Mouse (Mus musculus): ENCODE data around the gene Slc17a2. TPM values are rescaled to one million over a fixed set of nuclear protein-coding genes. Genes with fewer than 3 reads are reported as not detected.
"Not testable (repeated sequence)": the region's sequence is repeated elsewhere in the genome, so short reads cannot be mapped to it uniquely, and the experiment has no call there.

The Slc17a2 gene
- polyA plus RNA-seq (2015; fragmentation: Nextera tagmentation; extraction: Ambion mirVana), result not detected in 2 replicates

DNA sequence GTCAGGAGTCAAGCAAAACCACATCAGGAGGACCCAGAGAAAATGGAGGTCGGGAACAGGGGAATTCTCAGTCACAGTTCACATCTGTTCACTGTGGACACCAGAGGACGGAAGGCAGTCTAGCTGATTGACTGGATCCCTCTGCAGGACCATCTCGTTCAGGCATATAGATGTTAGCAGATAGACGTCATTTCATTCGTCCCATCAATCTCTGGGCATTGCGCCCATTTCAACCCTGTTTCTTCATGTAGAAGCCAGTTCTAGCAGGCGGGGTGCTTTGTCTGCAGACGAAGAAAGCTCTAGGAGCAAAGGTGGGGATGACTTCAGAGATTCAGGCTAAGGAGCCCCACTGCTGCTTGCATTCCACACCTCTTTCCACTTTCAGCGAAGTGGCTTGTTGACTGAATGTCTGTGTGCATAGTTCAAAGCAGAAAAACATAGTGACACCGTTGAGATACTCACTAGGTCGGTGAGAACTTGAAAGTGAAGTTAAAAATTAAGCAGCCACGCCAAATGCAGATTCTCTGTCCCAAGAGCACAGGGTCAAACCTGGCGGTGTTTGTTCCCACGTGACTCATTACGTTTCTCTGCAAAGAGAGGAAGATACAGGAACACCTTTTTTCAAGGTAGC lies at the start of gene Slc17a2:
TSS of gene Slc17a2 (plus strand) at position 572 of the 631 bp plus-strand sequence.
- 58% methylated on average over 15 of the region's 15 CpGs for WGBS
- H3K9ac ChIP-seq, result no peak within 1 kb of the TSS
- no peak for ATAC-seq (ENCODE audit: borderline replicate concordance, extremely low read depth, low FRiP score, low TSS enrichment)
- no peak within 1 kb of the TSS for H3K27ac ChIP-seq
- no peaks in the 10 kb centered on the region for H3K36me3 ChIP-seq
- no peaks in the 10 kb centered on the region for H3K9me3 ChIP-seq
- H3K27me3 ChIP-seq, result no peaks in the 10 kb centered on the region
- no peak within 1 kb of the TSS for H3K4me2 ChIP-seq
- no peaks in the 10 kb centered on the region for H3K4me1 ChIP-seq
- no peak within 1 kb of the TSS for H3K4me3 ChIP-seq

DNA sequence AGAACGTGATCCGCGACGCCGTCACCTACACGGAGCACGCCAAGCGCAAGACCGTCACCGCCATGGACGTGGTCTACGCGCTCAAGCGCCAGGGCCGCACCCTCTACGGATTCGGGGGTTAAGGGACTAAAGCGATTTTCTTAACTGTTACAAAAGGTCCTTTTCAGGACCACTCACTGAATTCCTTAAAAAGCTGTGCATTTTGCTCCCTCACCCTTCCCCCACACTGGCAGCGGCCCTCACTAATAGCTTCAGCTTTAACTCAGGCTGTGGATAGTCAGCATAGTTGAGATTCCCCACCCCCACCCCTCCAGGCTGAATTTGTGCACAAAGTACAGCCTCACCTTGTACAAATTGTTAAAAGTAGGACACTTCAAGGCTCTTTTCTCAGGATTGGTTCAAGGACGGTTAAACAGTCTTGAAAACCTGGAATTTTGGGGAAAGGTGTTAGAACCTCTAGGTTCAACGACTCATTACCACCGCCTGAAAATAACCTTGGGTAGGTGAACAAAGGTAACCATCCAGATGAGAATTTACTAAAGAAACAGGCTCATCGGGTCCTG lies 49.5 kb upstream of the Slc17a2 start:
- WGBS, result under 1% methylated on average over 18 of the region's 23 CpGs
- no peaks in the 10 kb centered on the region for H3K27me3 ChIP-seq
- H3K36me3 ChIP-seq, result no peaks in the 10 kb centered on the region
- peaks cover 29% of the 10 kb centered on the region for H3K4me1 ChIP-seq
- H3K4me2 ChIP-seq, result peak overlapping the region; percentile 66
- no peaks in the 10 kb centered on the region for H3K9me3 ChIP-seq
- H3K27ac ChIP-seq, result peak overlapping the region; percentile 95
- peak overlapping the region; percentile 42 for H3K4me3 ChIP-seq
- peak overlapping the region; percentile 59 for H3K9ac ChIP-seq
- ATAC-seq (ENCODE audit: borderline replicate concordance, extremely low read depth, low FRiP score, low TSS enrichment), result no peak

- H3K4me3 ChIP-seq, result no peak overlapping the region
- no peaks in the 10 kb centered on the region for H3K9me3 ChIP-seq
- H3K27me3 ChIP-seq, result no peaks in the 10 kb centered on the region
- ATAC-seq (ENCODE audit: borderline replicate concordance, extremely low read depth, low FRiP score, low TSS enrichment), result no peak
- no peak overlapping the region for H3K9ac ChIP-seq
- no peaks in the 10 kb centered on the region for H3K36me3 ChIP-seq
- H3K27ac ChIP-seq, result peak overlapping the region; percentile 50
- 44% methylated on average over 3 of the region's 3 CpGs for WGBS
- peak overlapping the region; percentile 66 for H3K4me2 ChIP-seq
- peaks cover 28% of the 10 kb centered on the region for H3K4me1 ChIP-seq
Observed at GRCm38 (mm10) chr13:23757921-23758320, 48.9 kb upstream of the Slc17a2 start.

- H3K9me3 ChIP-seq, result no peaks in the 10 kb centered on the region
- peaks cover 26% of the 10 kb centered on the region for H3K4me1 ChIP-seq
- no peaks in the 10 kb centered on the region for H3K36me3 ChIP-seq
- H3K27ac ChIP-seq, result peak overlapping the region; percentile 97
- no peak overlapping the region; the same call in 1 of the 2 replicates for H3K9ac ChIP-seq
- H3K4me3 ChIP-seq, result no peak overlapping the region
- no peaks in the 10 kb centered on the region for H3K27me3 ChIP-seq
- WGBS, result 78% methylated on average over 3 of the region's 3 CpGs
- H3K4me2 ChIP-seq, result no peak overlapping the region
- no peak for ATAC-seq (ENCODE audit: borderline replicate concordance, extremely low read depth, low FRiP score, low TSS enrichment)
Observed at GRCm38 (mm10) chr13:23759251-23759771, 47.5 kb upstream of the Slc17a2 start.

DNA sequence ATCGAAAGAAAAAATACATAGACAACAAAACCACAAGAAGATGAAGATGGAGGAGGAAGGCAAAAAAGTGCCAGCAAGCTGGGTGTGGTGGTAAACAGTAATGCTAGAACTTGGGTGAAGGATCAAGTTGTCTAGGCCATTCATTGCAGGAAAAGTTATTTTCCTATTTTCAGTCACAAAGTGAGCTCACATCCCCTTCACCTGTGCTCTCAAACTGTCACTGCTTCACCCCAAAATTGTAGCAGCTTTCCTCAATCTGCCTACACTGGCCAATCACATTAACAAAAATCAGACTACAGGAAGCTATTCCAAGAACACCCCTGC lies 46.9 kb upstream of the Slc17a2 start:
- Histone ChIP-seq H3K27ac (peak overlapping the region; percentile 97), H3K4me3 (peak overlapping the region; percentile 44), H3K27me3 (no peaks in the 10 kb centered on the region), H3K9ac (peak overlapping the region; percentile 41), H3K4me2 (peak overlapping the region; percentile 62), H3K36me3 (no peaks in the 10 kb centered on the region), H3K9me3 (no peaks in the 10 kb centered on the region), H3K4me1 (peaks cover 31% of the 10 kb centered on the region)
- WGBS, result 55% methylated on average over 1 of the region's 1 CpGs
- no peak for ATAC-seq (ENCODE audit: borderline replicate concordance, extremely low read depth, low FRiP score, low TSS enrichment)

DNA sequence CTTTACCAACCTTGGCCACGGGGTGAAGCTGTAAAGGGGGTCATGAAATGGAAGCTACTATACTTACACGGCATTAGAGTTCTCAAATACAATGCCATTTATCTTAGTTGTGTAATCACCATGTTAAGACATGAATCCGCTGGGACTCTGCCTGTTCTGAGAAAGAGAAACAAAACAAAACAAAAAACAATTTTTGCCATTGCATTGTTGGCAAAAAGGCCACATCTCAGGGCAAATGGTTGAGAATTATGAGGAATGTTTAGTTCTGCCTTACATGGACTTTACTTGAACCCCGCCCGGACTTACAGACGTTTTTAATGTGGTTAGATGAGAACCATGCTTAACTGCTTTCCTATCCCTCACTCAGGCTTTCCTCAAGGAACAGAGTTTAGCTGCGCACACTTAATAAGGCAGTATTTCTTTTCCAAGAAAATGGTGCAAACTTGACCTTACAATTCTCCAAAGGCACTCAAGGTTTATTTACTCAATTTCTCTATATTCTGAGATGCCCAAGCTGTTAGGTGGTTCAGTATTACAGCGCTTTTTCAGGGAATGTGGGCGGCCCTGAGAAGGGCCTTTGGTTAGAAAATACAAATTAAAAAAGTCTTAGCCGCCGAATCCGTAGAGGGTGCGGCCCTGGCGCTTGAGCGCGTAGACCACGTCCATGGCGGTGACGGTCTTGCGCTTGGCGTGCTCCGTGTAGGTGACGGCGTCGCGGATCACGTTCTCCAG lies 46.4 kb upstream of the Slc17a2 start:
- Histone ChIP-seq H3K4me1 (peaks cover 33% of the 10 kb centered on the region), H3K9ac (peak overlapping the region; percentile 41), H3K9me3 (no peaks in the 10 kb centered on the region), H3K4me3 (peak overlapping the region; percentile 44), H3K27me3 (no peaks in the 10 kb centered on the region), H3K4me2 (peak overlapping the region; percentile 62), H3K36me3 (no peaks in the 10 kb centered on the region), H3K27ac (peak overlapping the region; percentile 97)
- WGBS, result 1% methylated on average over 22 of the region's 27 CpGs
- no peak for ATAC-seq (ENCODE audit: borderline replicate concordance, extremely low read depth, low FRiP score, low TSS enrichment)

DNA sequence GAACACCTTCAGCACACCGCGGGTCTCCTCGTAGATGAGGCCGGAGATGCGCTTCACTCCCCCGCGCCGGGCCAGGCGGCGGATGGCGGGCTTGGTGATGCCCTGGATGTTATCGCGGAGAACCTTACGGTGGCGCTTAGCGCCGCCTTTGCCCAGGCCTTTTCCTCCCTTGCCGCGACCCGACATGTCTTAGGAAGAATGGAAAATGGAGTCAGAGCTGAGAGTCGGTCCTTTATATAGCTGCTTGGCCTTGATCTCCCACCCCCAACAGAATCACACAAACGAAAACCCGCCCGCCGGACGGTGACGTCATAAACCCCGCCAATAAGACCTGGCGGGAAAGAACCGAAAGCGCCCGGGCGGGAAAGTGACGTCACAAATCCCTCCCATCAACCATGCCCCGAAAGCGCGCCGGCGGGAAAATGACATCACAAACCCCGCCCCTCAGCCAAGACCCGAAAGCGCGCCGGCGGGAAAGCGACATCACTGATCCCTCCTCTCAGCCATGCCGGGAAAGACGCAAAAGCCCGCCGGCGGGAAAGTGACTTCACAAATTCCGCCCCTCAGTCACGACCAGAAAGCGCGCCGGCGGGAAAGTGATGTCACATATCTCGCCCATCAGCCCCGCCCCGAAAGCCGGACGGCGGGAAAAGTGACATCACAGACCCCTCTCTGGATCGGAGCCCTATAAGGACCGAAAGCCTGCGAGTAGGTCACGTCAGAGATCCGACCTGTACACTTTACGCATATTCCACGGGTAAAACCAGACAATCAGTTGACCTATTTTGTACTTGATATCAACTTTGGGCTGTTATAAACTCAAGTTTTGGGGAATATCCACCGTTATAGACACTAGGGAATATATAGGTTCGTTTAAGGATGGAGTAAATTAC lies 45.6 kb upstream of the Slc17a2 start, which contains the start of gene Hist1h4a:
TSS of gene Hist1h4a (minus strand) at position 259 of the 893 bp plus-strand sequence.
- H3K9ac ChIP-seq, result peak within 1 kb of the TSS; percentile 56
- H3K27ac ChIP-seq, result peak within 1 kb of the TSS; percentile 97
- no peaks in the 10 kb centered on the region for H3K9me3 ChIP-seq
- peak within 1 kb of the TSS; percentile 62 for H3K4me2 ChIP-seq
- H3K4me3 ChIP-seq, result peak within 1 kb of the TSS; percentile 44
- H3K27me3 ChIP-seq, result no peaks in the 10 kb centered on the region
- ATAC-seq (ENCODE audit: borderline replicate concordance, extremely low read depth, low FRiP score, low TSS enrichment), result peak; percentile 76
- peaks cover 33% of the 10 kb centered on the region for H3K4me1 ChIP-seq
- H3K36me3 ChIP-seq, result no peaks in the 10 kb centered on the region
- under 1% methylated on average over 67 of the region's 72 CpGs for WGBS

DNA sequence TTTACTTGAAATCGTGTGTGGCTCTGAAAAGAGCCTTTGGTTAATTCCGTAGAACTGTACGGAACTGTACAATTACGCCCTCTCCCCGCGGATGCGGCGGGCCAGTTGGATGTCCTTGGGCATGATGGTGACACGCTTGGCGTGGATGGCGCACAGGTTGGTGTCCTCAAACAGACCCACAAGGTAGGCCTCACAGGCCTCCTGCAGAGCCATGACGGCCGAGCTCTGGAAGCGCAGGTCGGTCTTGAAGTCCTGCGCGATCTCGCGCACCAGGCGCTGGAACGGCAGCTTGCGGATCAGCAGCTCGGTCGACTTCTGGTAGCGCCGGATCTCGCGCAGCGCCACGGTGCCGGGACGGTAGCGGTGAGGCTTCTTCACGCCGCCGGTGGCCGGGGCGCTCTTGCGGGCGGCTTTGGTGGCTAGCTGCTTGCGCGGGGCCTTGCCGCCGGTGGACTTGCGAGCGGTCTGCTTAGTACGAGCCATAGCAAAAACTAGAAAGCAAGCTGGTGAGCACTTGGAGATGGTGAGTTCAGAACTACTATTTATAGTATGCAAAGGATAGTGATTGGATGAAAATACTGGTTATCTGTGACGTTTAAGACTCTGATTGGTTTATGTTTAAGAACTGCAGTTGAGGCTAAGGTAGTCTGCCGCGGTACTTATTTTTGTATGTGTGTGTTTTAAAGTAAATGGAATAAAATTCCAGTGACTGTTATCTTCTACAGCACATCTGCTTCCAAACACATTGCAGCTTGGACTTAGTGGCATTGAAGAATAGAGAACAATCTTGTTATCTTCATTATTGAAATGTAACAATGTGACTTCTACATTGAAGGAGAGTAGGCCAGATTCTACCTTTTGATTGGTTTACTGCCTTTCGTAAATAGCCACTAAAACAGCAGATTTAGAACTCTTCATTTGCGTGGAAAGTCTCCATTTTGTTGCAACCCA lies 44.6 kb upstream of the Slc17a2 start, which contains the start of gene Hist1h3a:
TSS of gene Hist1h3a (minus strand) at position 516 of the 951 bp plus-strand sequence.
- peak within 1 kb of the TSS; percentile 44 for H3K4me3 ChIP-seq
- WGBS, result under 1% methylated on average over 28 of the region's 52 CpGs
- H3K36me3 ChIP-seq, H3K27me3 ChIP-seq, H3K9me3 ChIP-seq: not testable (repeated sequence)
- peak within 1 kb of the TSS; percentile 56 for H3K9ac ChIP-seq
- H3K4me1 ChIP-seq, result peaks cover 33% of the 10 kb centered on the region
- H3K4me2 ChIP-seq, result peak within 1 kb of the TSS; percentile 62
- ATAC-seq (ENCODE audit: borderline replicate concordance, extremely low read depth, low FRiP score, low TSS enrichment), result peak; percentile 68
- H3K27ac ChIP-seq, result peak within 1 kb of the TSS; percentile 97

GRCm38 (mm10) chr13:23763242-23763585 lies 43.6 kb upstream of the Slc17a2 start:
- 2% methylated on average over 10 of the region's 10 CpGs for WGBS
- Histone ChIP-seq H3K27me3 (no peaks in the 10 kb centered on the region), H3K27ac (peak overlapping the region; percentile 97), H3K9me3 (no peaks in the 10 kb centered on the region), H3K4me1 (peaks cover 29% of the 10 kb centered on the region), H3K4me2 (peak overlapping the region; percentile 62), H3K36me3 (no peaks in the 10 kb centered on the region), H3K9ac (peak overlapping the region; percentile 30; the same call in 1 of the 2 replicates), H3K4me3 (peak overlapping the region; percentile 44)
- no peak for ATAC-seq (ENCODE audit: borderline replicate concordance, extremely low read depth, low FRiP score, low TSS enrichment)

DNA sequence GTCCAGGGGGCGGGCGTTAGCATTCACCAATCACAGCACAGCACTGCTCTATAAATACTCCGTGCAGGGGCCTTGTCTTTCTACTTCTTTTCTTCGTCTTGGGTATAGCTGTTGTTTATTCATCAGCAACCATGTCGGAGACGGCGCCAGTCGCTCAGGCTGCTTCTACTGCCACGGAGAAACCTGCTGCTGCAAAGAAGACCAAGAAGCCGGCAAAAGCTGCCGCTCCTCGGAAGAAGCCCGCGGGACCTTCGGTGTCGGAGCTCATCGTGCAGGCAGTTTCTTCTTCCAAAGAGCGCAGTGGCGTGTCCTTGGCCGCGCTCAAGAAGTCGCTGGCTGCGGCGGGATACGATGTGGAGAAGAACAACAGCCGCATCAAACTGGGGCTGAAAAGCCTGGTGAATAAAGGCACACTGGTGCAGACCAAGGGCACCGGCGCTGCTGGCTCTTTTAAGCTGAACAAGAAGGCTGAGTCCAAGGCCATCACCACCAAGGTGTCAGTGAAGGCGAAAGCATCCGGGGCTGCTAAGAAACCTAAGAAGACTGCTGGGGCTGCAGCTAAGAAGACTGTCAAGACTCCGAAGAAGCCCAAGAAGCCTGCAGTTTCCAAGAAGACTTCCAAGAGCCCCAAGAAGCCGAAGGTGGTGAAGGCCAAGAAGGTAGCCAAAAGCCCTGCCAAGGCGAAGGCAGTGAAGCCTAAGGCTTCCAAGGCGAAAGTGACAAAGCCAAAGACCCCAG lies 43.0 kb upstream of the Slc17a2 start, which contains the start of gene Hist1h1a:
TSS of gene Hist1h1a (plus strand) at position 81 of the 738 bp plus-strand sequence.
- 1% methylated on average over 34 of the region's 34 CpGs for WGBS
- peak within 1 kb of the TSS; percentile 62 for H3K4me2 ChIP-seq
- no peaks in the 10 kb centered on the region for H3K36me3 ChIP-seq
- H3K9me3 ChIP-seq, result no peaks in the 10 kb centered on the region
- peak; percentile 72 for ATAC-seq (ENCODE audit: borderline replicate concordance, extremely low read depth, low FRiP score, low TSS enrichment)
- peak within 1 kb of the TSS; percentile 97 for H3K27ac ChIP-seq
- peak within 1 kb of the TSS; percentile 44 for H3K4me3 ChIP-seq
- H3K9ac ChIP-seq, result peak within 1 kb of the TSS; percentile 59
- no peaks in the 10 kb centered on the region for H3K27me3 ChIP-seq
- H3K4me1 ChIP-seq, result peaks cover 29% of the 10 kb centered on the region
